Mouse (Mus musculus): ENCODE measurements around the gene 4930596D02Rik.

DNA sequence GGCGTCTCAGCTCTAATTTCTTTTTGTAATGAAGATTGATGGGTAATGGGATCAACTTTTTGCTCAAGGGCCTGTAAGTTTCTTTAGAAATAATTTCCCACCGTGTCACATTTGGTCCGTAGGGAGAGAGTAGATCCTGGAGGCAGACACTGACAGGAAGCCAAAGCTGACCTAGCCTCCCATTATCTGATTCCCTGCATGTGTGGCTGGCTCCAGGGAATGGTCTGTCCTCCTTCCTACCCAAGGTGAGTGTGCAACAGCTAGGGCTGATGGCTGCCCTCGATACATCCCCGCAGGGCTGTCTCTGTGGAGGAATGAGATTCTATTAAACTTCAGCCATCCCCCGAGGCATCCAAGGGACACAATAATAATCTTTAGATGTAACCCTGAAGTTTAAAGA is 33.5 kb upstream of the 4930596D02Rik start:
- TF ChIP-seq CTCF (IDR thresholded peaks at IDR 0.05; ENCODE audit: control insufficient read depth, insufficient read depth, insufficient read length), result no peak
- no peak for TF ChIP-seq USF1 (IDR thresholded peaks at IDR 0.05; ENCODE audit: low read depth)
- TF ChIP-seq CEBPB (IDR thresholded peaks at IDR 0.05; ENCODE audit: low read depth), result no peak

All from C2C12 (cell line).